Mouse (Mus musculus) CD4-positive, CD25-positive, alpha-beta regulatory T cell, adult 9 weeks (primary cell): ENCODE measurements around the gene Glcci1. TPM values are rescaled to one million over a fixed set of nuclear protein-coding genes. Genes with fewer than 3 reads are reported as not detected.

Source experiments
- polyA plus RNA-seq: library from polyadenylated mRNA; unstranded; fragments of 100-300 nt; shearing (Covaris generic); gene quantifications from one replicate; pipeline ENCODE4 v1.2.1, GENCODE M21; 2017

The Glcci1 gene
- polyA plus RNA-seq: 4.5 TPM

GRCm38 (mm10) chr6:8509551-8509950, at the start of gene Glcci1:
Gene Glcci1, plus strand, starts transcription at chr6:8509600.

